Mouse (Mus musculus): ENCODE results near the gene Ngly1. TPM values are rescaled to one million over a fixed set of nuclear protein-coding genes. Genes with fewer than 3 reads are reported as not detected.

Ngly1 gene
- polyA plus RNA-seq, 1 experiment from 2014 or later = 27.1 TPM

- H3K4me3 ChIP-seq (replicated peaks) = no peak overlapping the region
- no peaks in the 10 kb centered on the region for H3K36me3 ChIP-seq
- 77% methylated on average over 3 of the region's 3 CpGs for WGBS
- H3K4me1 ChIP-seq = no peaks in the 10 kb centered on the region
- no peak for ATAC-seq (ENCODE audit: low FRiP score)
- H3K27ac ChIP-seq (replicated peaks) = no peak overlapping the region
- H3K9ac ChIP-seq (replicated peaks) = no peak overlapping the region
- no peak overlapping the region for H3K4me2 ChIP-seq
- no peaks in the 10 kb centered on the region for H3K9me3 ChIP-seq (replicated peaks)
- H3K27me3 ChIP-seq (replicated peaks) = no peaks in the 10 kb centered on the region
Measured at GRCm38 (mm10) chr14:16335835-16336417, 86.8 kb downstream of the Ngly1 start.

- Histone ChIP-seq H3K36me3 (no peaks in the 10 kb centered on the region), H3K4me2 (no peak overlapping the region), H3K27ac (replicated peaks) (no peak overlapping the region), H3K9me3 (replicated peaks) (no peaks in the 10 kb centered on the region), H3K4me3 (replicated peaks) (no peak overlapping the region), H3K27me3 (replicated peaks) (no peaks in the 10 kb centered on the region), H3K9ac (replicated peaks) (no peak overlapping the region), H3K4me1 (no peaks in the 10 kb centered on the region)
- ATAC-seq (ENCODE audit: low FRiP score) = no peak
- 77% methylated on average over 9 of the region's 9 CpGs for WGBS
Measured at GRCm38 (mm10) chr14:16347505-16347904, 98.4 kb downstream of the Ngly1 start.

GRCm38 (mm10) chr14:16359704-16360103, 110.6 kb downstream of the Ngly1 start:
- H3K9me3 ChIP-seq (replicated peaks) = no peaks in the 10 kb centered on the region
- no peak for ATAC-seq (ENCODE audit: low FRiP score)
- no peak overlapping the region for H3K27ac ChIP-seq (replicated peaks)
- no peaks in the 10 kb centered on the region for H3K27me3 ChIP-seq (replicated peaks)
- H3K4me1 ChIP-seq = peaks cover 6% of the 10 kb centered on the region
- WGBS = 70% methylated on average over 1 of the region's 1 CpGs
- H3K4me3 ChIP-seq (replicated peaks) = no peak overlapping the region
- no peak overlapping the region for H3K9ac ChIP-seq (replicated peaks)
- no peaks in the 10 kb centered on the region for H3K36me3 ChIP-seq
- no peak overlapping the region for H3K4me2 ChIP-seq

Other genes starting within 250 kb of the Ngly1 start
- gene Oxsm, start 528 bp downstream of the Ngly1 start, polyA plus RNA-seq (2015; fragmentation: Nextera tagmentation; extraction: Ambion mirVana) = 2.0 and 2.2 TPM in 2 replicates
- 57.7 and 60.3 TPM in 2 replicates for gene Top2b, start 115.9 kb downstream of the Ngly1 start, polyA plus RNA-seq (2015; fragmentation: Nextera tagmentation; extraction: Ambion mirVana)